Mouse (Mus musculus) stomach, postnatal 0 days (tissue): Measurements from ENCODE around the gene Igsf3.

Experiments
- CTCF ChIP-seq: IDR thresholded peaks from 2 replicates; pipeline ENCODE4 v1.5.1; 2016; ENCODE audit warnings: antibody characterized with exemption, low read depth, mild to moderate bottlenecking, moderate library complexity
- EP300 ChIP-seq: optimal IDR thresholded peaks from 2 replicates; pipeline ENCODE3; 2016; ENCODE audit warnings: antibody characterized with exemption

DNA sequence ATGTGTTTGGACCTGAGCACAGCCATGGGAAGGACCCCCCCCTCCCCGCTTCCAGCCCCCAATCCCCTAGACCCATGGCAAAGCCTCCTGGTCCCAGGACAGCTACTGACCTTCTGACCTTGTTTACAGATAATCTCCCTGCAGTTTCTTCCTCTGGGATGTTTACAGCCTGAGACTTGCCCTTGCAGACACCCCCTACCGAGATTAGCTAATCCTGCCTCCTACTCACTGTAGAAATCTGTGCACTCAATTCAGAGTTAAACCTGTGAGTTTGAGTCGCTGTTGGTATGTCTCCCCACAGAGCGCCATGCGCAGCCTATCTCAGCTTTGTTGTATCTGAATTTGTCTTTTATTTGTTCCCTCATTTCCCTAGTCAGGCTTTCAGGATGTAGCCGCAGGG lies 35.2 kb downstream of the Igsf3 start:
- no peak for TF ChIP-seq CTCF
- TF ChIP-seq EP300, result no peak
